Mouse (Mus musculus) neural tube, embryonic 15.5 days (tissue): Measurements from ENCODE around the gene Prss44. TPM values are rescaled to one million over a fixed set of nuclear protein-coding genes. Genes with fewer than 3 reads are reported as not detected.

Source experiments
- ATAC-seq: fragments of 200-750 bp; cut with Nextera tagmentation; 2 replicates; pipeline ENCODE4 v1.8.0; 2017; ENCODE audit warnings: mild to moderate bottlenecking, moderate TSS enrichment, moderate library complexity; ENCODE audit not compliant: low FRiP score
- H3K27ac ChIP-seq: fragments of 300-500 bp; sonication (generic); replicated peaks from 2 replicates; pipeline ENCODE4 v1.5.1; 2015; ENCODE audit warnings: mild to moderate bottlenecking, inconsistent platforms
- H3K27me3 ChIP-seq: fragments of 300-500 bp; sonication (generic); replicated peaks from 2 replicates; pipeline ENCODE4 v1.6.1; 2015; ENCODE audit warnings: inconsistent platforms
- H3K36me3 ChIP-seq: fragments of 300-500 bp; sonication (generic); 2 replicates; pipeline ENCODE4 v1.6.1; 2015; ENCODE audit warnings: inconsistent platforms
- H3K4me1 ChIP-seq: fragments of 300-500 bp; sonication (generic); 2 replicates; pipeline ENCODE4 v1.6.1; 2015; ENCODE audit warnings: inconsistent platforms
- H3K4me2 ChIP-seq: fragments of 300-500 bp; sonication (generic); 2 replicates; pipeline ENCODE4 v1.6.1; 2015; ENCODE audit warnings: inconsistent platforms, mild to moderate bottlenecking, moderate library complexity
- H3K4me3 ChIP-seq: fragments of 300-500 bp; sonication (generic); replicated peaks from 2 replicates; pipeline ENCODE4 v1.5.1; 2015; ENCODE audit warnings: mild to moderate bottlenecking, inconsistent platforms
- H3K9ac ChIP-seq: fragments of 300-500 bp; sonication (generic); replicated peaks from 2 replicates; pipeline ENCODE4 v1.6.1; 2015; ENCODE audit warnings: mild to moderate bottlenecking, inconsistent platforms
- H3K9me3 ChIP-seq: fragments of 300-500 bp; sonication (generic); replicated peaks from 2 replicates; pipeline ENCODE4 v1.6.1; 2016; ENCODE audit warnings: inconsistent platforms
- WGBS: fragments of 180-500 bp; shearing (Covaris S2); methylation state at CpG from one replicate; pipeline ENCODE4 v1.1.7; 2015; ENCODE audit warnings: mixed read lengths; 5-methylcytosine and 5-hydroxymethylcytosine counted together
- polyA plus RNA-seq: library from polyadenylated mRNA; unstranded; fragments of >200 nt; fragmentation: Nextera tagmentation; extraction: Ambion mirVana; gene quantifications from 2 replicates; pipeline ENCODE4 v1.2.1, GENCODE M21; 2015

Gene Prss44
- not detected in 2 replicates for polyA plus RNA-seq

- H3K9ac ChIP-seq = no peak within 1 kb of the TSS
- ATAC-seq = no peak
- H3K4me3 ChIP-seq = no peak within 1 kb of the TSS
- 69% methylated on average over 18 of the region's 18 CpGs for WGBS
- H3K4me1 ChIP-seq = no peaks in the 10 kb centered on the region
- H3K9me3 ChIP-seq = no peaks in the 10 kb centered on the region
- no peak within 1 kb of the TSS for H3K27ac ChIP-seq
- no peaks in the 10 kb centered on the region for H3K27me3 ChIP-seq
- H3K4me2 ChIP-seq = no peak within 1 kb of the TSS
- no peaks in the 10 kb centered on the region for H3K36me3 ChIP-seq
Observed at GRCm38 (mm10) chr9:110813789-110814188, at the start of gene Prss44. Gene Prss44, plus strand, starts transcription at chr9:110813994.

GRCm38 (mm10) chr9:110772336-110772735, 41.5 kb upstream of the Prss44 start:
- ATAC-seq = no peak
- Histone ChIP-seq H3K9ac (no peak overlapping the region), H3K4me2 (no peak overlapping the region), H3K27ac (no peak overlapping the region), H3K9me3 (no peaks in the 10 kb centered on the region), H3K27me3 (no peaks in the 10 kb centered on the region), H3K4me1 (no peaks in the 10 kb centered on the region), H3K4me3 (no peak overlapping the region), H3K36me3 (no peaks in the 10 kb centered on the region)
- WGBS = 93% methylated on average over 10 of the region's 10 CpGs

- Histone ChIP-seq H3K9ac (no peak overlapping the region), H3K27me3 (peaks cover 1% of the 10 kb centered on the region; the same call in 1 of the 2 replicates), H3K9me3 (no peaks in the 10 kb centered on the region), H3K4me3 (no peak overlapping the region), H3K4me2 (no peak overlapping the region), H3K27ac (no peak overlapping the region), H3K4me1 (no peaks in the 10 kb centered on the region), H3K36me3 (no peaks in the 10 kb centered on the region)
- 75% methylated on average over 15 of the region's 15 CpGs for WGBS
- no peak for ATAC-seq
Observed at GRCm38 (mm10) chr9:110774403-110775268, 39.2 kb upstream of the Prss44 start.

GRCm38 (mm10) chr9:110775269-110776022, 38.3 kb upstream of the Prss44 start:
- whole genome bisulfite sequencing = 82% methylated on average over 10 of the region's 10 CpGs
- peaks cover 2% of the 10 kb centered on the region for H3K4me1 ChIP-seq
- no peak overlapping the region for H3K27ac ChIP-seq
- H3K9ac ChIP-seq = no peak overlapping the region
- no peak overlapping the region for H3K4me3 ChIP-seq
- H3K27me3 ChIP-seq = peaks cover 3% of the 10 kb centered on the region; the same call in 1 of the 2 replicates
- no peak for ATAC-seq
- no peaks in the 10 kb centered on the region for H3K36me3 ChIP-seq
- no peak overlapping the region for H3K4me2 ChIP-seq
- H3K9me3 ChIP-seq = no peaks in the 10 kb centered on the region

GRCm38 (mm10) chr9:110778100-110778499, 35.7 kb upstream of the Prss44 start:
- no peak overlapping the region for H3K4me3 ChIP-seq
- no peaks in the 10 kb centered on the region for H3K36me3 ChIP-seq
- no peak overlapping the region for H3K27ac ChIP-seq
- peaks cover 3% of the 10 kb centered on the region; the same call in 1 of the 2 replicates for H3K27me3 ChIP-seq
- peaks cover 16% of the 10 kb centered on the region for H3K4me1 ChIP-seq
- H3K9ac ChIP-seq = no peak overlapping the region
- ATAC-seq = no peak
- no peaks in the 10 kb centered on the region for H3K9me3 ChIP-seq
- WGBS = 77% methylated on average over 1 of the region's 1 CpGs
- no peak overlapping the region for H3K4me2 ChIP-seq

- Histone ChIP-seq H3K4me2 (no peak overlapping the region), H3K4me1 (peaks cover 16% of the 10 kb centered on the region), H3K4me3 (no peak overlapping the region), H3K27ac (no peak overlapping the region), H3K9me3 (no peaks in the 10 kb centered on the region), H3K36me3 (no peaks in the 10 kb centered on the region), H3K27me3 (peaks cover 3% of the 10 kb centered on the region; the same call in 1 of the 2 replicates), H3K9ac (no peak overlapping the region)
- no peak for ATAC-seq
- 89% methylated on average over 7 of the region's 7 CpGs for WGBS
Observed at GRCm38 (mm10) chr9:110778559-110778958, 35.2 kb upstream of the Prss44 start.

GRCm38 (mm10) chr9:110779242-110779913, 34.4 kb upstream of the Prss44 start:
- H3K4me2 ChIP-seq = no peak overlapping the region
- no peak overlapping the region for H3K9ac ChIP-seq
- H3K9me3 ChIP-seq = no peaks in the 10 kb centered on the region
- no peak for ATAC-seq
- H3K27me3 ChIP-seq = peaks cover 3% of the 10 kb centered on the region; the same call in 1 of the 2 replicates
- no peak overlapping the region for H3K4me3 ChIP-seq
- no peak overlapping the region for H3K27ac ChIP-seq
- no peaks in the 10 kb centered on the region for H3K36me3 ChIP-seq
- 65% methylated on average over 5 of the region's 5 CpGs for WGBS
- peaks cover 16% of the 10 kb centered on the region for H3K4me1 ChIP-seq

GRCm38 (mm10) chr9:110781256-110781721, 32.5 kb upstream of the Prss44 start:
- Histone ChIP-seq H3K27ac (peak overlapping the region; percentile 87), H3K9ac (peak overlapping the region; percentile 79), H3K27me3 (peaks cover 3% of the 10 kb centered on the region; the same call in 1 of the 2 replicates), H3K4me3 (peak overlapping the region; percentile 55), H3K4me2 (peak overlapping the region; percentile 82), H3K36me3 (no peaks in the 10 kb centered on the region), H3K4me1 (peaks cover 16% of the 10 kb centered on the region), H3K9me3 (no peaks in the 10 kb centered on the region)
- peak; percentile 97 for ATAC-seq
- under 1% methylated on average over 43 of the region's 43 CpGs for WGBS

GRCm38 (mm10) chr9:110781731-110782130, 32.1 kb upstream of the Prss44 start:
- H3K4me3 ChIP-seq = peak overlapping the region; percentile 55
- H3K9ac ChIP-seq = peak overlapping the region; percentile 79
- H3K9me3 ChIP-seq = no peaks in the 10 kb centered on the region
- ATAC-seq = peak; percentile 73
- H3K27me3 ChIP-seq = peaks cover 3% of the 10 kb centered on the region; the same call in 1 of the 2 replicates
- peak overlapping the region; percentile 82 for H3K4me2 ChIP-seq
- WGBS = under 1% methylated on average over 23 of the region's 23 CpGs
- H3K4me1 ChIP-seq = peaks cover 16% of the 10 kb centered on the region
- peak overlapping the region; percentile 87 for H3K27ac ChIP-seq
- H3K36me3 ChIP-seq = no peaks in the 10 kb centered on the region

GRCm38 (mm10) chr9:110783611-110784010, 30.2 kb upstream of the Prss44 start:
- ATAC-seq = no peak
- WGBS = 41% methylated on average over 1 of the region's 1 CpGs
- peaks cover 16% of the 10 kb centered on the region for H3K4me1 ChIP-seq

GRCm38 (mm10) chr9:110788169-110788568, 25.6 kb upstream of the Prss44 start:
- no peaks in the 10 kb centered on the region for H3K27me3 ChIP-seq
- 92% methylated on average over 3 of the region's 3 CpGs for WGBS
- H3K4me2 ChIP-seq = no peak overlapping the region

More at GRCm38 (mm10) chr9:110783611-110784010, 30.2 kb upstream of the Prss44 start:
- Histone ChIP-seq H3K4me3 (no peak overlapping the region), H3K9me3 (no peaks in the 10 kb centered on the region), H3K4me2 (no peak overlapping the region), H3K9ac (no peak overlapping the region), H3K27me3 (peaks cover 3% of the 10 kb centered on the region; the same call in 1 of the 2 replicates), H3K36me3 (no peaks in the 10 kb centered on the region), H3K27ac (no peak overlapping the region)

More at GRCm38 (mm10) chr9:110788169-110788568, 25.6 kb upstream of the Prss44 start:
- H3K9me3 ChIP-seq = no peaks in the 10 kb centered on the region
- H3K4me1 ChIP-seq = no peaks in the 10 kb centered on the region
- H3K9ac ChIP-seq = no peak overlapping the region
- H3K27ac ChIP-seq = no peak overlapping the region
- H3K4me3 ChIP-seq = no peak overlapping the region
- no peaks in the 10 kb centered on the region for H3K36me3 ChIP-seq
- no peak for ATAC-seq
